Mouse (Mus musculus): ENCODE results near the gene Smchd1. TPM values are rescaled to one million over a fixed set of nuclear protein-coding genes. Genes with fewer than 3 reads are reported as not detected.
"Not testable (repeated sequence)": the region's sequence is repeated elsewhere in the genome, so short reads cannot be mapped to it uniquely, and the experiment has no call there.

The Smchd1 gene
- total and polyA plus RNA-seq, 2 experiments from 2014 or later: 33.9 to 42.2 TPM

GRCm38 (mm10) chr17:71338627-71339026 is 136.5 kb downstream of the Smchd1 start:
- no peak overlapping the region for H3K4me3 ChIP-seq (ENCODE audit: low read length)
- H3K27me3 ChIP-seq (ENCODE audit: insufficient read depth, low read length): no peaks in the 10 kb centered on the region
- no peak for TF ChIP-seq CTCF (IDR thresholded peaks at IDR 0.05; ENCODE audit: low read depth)
- H3K9me3 ChIP-seq (ENCODE audit: low read length): no peaks in the 10 kb centered on the region
- H3K4me2 ChIP-seq (ENCODE audit: low read depth, low read length): no peak overlapping the region
- no peak overlapping the region for H3K9ac ChIP-seq (replicated peaks; ENCODE audit: low read length)
- H3K36me3 ChIP-seq (ENCODE audit: insufficient read depth, low read length): no peaks in the 10 kb centered on the region
- no peaks in the 10 kb centered on the region for H3K4me1 ChIP-seq (ENCODE audit: insufficient read depth, low read length)
- H3K27ac ChIP-seq: no peak overlapping the region
- WGBS: 93% methylated on average over 6 of the region's 6 CpGs
- no peak for ATAC-seq
- DNase-seq (ENCODE audit: low spot score): no peak

GRCm38 (mm10) chr17:71337546-71337945 is 137.6 kb downstream of the Smchd1 start:
- Histone ChIP-seq H3K36me3 (ENCODE audit: insufficient read depth, low read length) (no peaks in the 10 kb centered on the region), H3K27me3 (ENCODE audit: insufficient read depth, low read length) (no peaks in the 10 kb centered on the region), H3K4me3 (ENCODE audit: low read length) (no peak overlapping the region), H3K9ac (replicated peaks; ENCODE audit: low read length) (no peak overlapping the region), H3K4me1 (ENCODE audit: insufficient read depth, low read length) (no peaks in the 10 kb centered on the region), H3K27ac (no peak overlapping the region), H3K4me2 (ENCODE audit: low read depth, low read length) (no peak overlapping the region), H3K9me3 (ENCODE audit: low read length) (no peaks in the 10 kb centered on the region)
- ATAC-seq: no peak
- DNase-seq (ENCODE audit: low spot score): no peak
- WGBS: 94% methylated on average over 9 of the region's 9 CpGs
- TF ChIP-seq CTCF (IDR thresholded peaks at IDR 0.05; ENCODE audit: low read depth): no peak

GRCm38 (mm10) chr17:71336421-71336820 is 138.7 kb downstream of the Smchd1 start:
- ATAC-seq: no peak
- Histone ChIP-seq H3K9me3 (ENCODE audit: low read length) (no peaks in the 10 kb centered on the region), H3K4me1 (ENCODE audit: insufficient read depth, low read length) (no peaks in the 10 kb centered on the region), H3K36me3 (ENCODE audit: insufficient read depth, low read length) (no peaks in the 10 kb centered on the region), H3K27me3 (ENCODE audit: insufficient read depth, low read length) (no peaks in the 10 kb centered on the region), H3K4me2 (ENCODE audit: low read depth, low read length) (no peak overlapping the region), H3K4me3 (ENCODE audit: low read length) (no peak overlapping the region), H3K27ac (no peak overlapping the region), H3K9ac (replicated peaks; ENCODE audit: low read length) (no peak overlapping the region)
- no peak for DNase-seq (ENCODE audit: low spot score)
- TF ChIP-seq CTCF (IDR thresholded peaks at IDR 0.05; ENCODE audit: low read depth): no peak
- 85% methylated on average over 8 of the region's 8 CpGs for WGBS

- no peaks in the 10 kb centered on the region for H3K9me3 ChIP-seq (ENCODE audit: low read length)
- TF ChIP-seq CTCF (IDR thresholded peaks at IDR 0.05; ENCODE audit: low read depth): no peak
- no peak overlapping the region for H3K27ac ChIP-seq
- H3K4me2 ChIP-seq (ENCODE audit: low read depth, low read length): no peak overlapping the region
- no peaks in the 10 kb centered on the region for H3K27me3 ChIP-seq (ENCODE audit: insufficient read depth, low read length)
- H3K4me1 ChIP-seq (ENCODE audit: insufficient read depth, low read length): no peaks in the 10 kb centered on the region
- DNase-seq (ENCODE audit: low spot score): no peak
- H3K9ac ChIP-seq (replicated peaks; ENCODE audit: low read length): no peak overlapping the region
- no peak overlapping the region for H3K4me3 ChIP-seq (ENCODE audit: low read length)
- ATAC-seq: no peak
- H3K36me3 ChIP-seq (ENCODE audit: insufficient read depth, low read length): no peaks in the 10 kb centered on the region
- 78% methylated on average over 15 of the region's 15 CpGs for WGBS
Measured at GRCm38 (mm10) chr17:71332298-71332697, 142.8 kb downstream of the Smchd1 start.

- ATAC-seq; H3K27me3 ChIP-seq (ENCODE audit: insufficient read depth, low read length): not testable (repeated sequence)
Measured at GRCm38 (mm10) chr17:71320731-71321130, 154.4 kb downstream of the Smchd1 start.

GRCm38 (mm10) chr17:71319361-71319760 is 155.8 kb downstream of the Smchd1 start:
- no peak overlapping the region for H3K9ac ChIP-seq (replicated peaks; ENCODE audit: low read length)
- H3K9me3 ChIP-seq (ENCODE audit: low read length): no peaks in the 10 kb centered on the region
- H3K36me3 ChIP-seq (ENCODE audit: insufficient read depth, low read length): no peaks in the 10 kb centered on the region
- no peak overlapping the region for H3K4me3 ChIP-seq (ENCODE audit: low read length)
- no peak overlapping the region for H3K4me2 ChIP-seq (ENCODE audit: low read depth, low read length)
- DNase-seq (ENCODE audit: low spot score) (no peak), ATAC-seq (no peak)
- H3K4me1 ChIP-seq (ENCODE audit: insufficient read depth, low read length): no peaks in the 10 kb centered on the region
- 94% methylated on average over 3 of the region's 3 CpGs for whole genome bisulfite sequencing
- H3K27ac ChIP-seq: no peak overlapping the region
- H3K27me3 ChIP-seq (ENCODE audit: insufficient read depth, low read length): no peaks in the 10 kb centered on the region
- TF ChIP-seq CTCF (IDR thresholded peaks at IDR 0.05; ENCODE audit: low read depth): no peak

More at GRCm38 (mm10) chr17:71320731-71321130, 154.4 kb downstream of the Smchd1 start:
- H3K9ac ChIP-seq (replicated peaks; ENCODE audit: low read length); H3K9me3 ChIP-seq (ENCODE audit: low read length); H3K4me3 ChIP-seq (ENCODE audit: low read length); H3K27ac ChIP-seq; DNase-seq (ENCODE audit: low spot score); H3K4me1 ChIP-seq (ENCODE audit: insufficient read depth, low read length); H3K36me3 ChIP-seq (ENCODE audit: insufficient read depth, low read length); H3K4me2 ChIP-seq (ENCODE audit: low read depth, low read length): not testable (repeated sequence)
- 85% methylated on average over 8 of the region's 8 CpGs for WGBS

GRCm38 (mm10) chr17:71317571-71317970 is 157.6 kb downstream of the Smchd1 start:
- Histone ChIP-seq H3K9me3 (ENCODE audit: low read length) (no peaks in the 10 kb centered on the region), H3K4me1 (ENCODE audit: insufficient read depth, low read length) (no peaks in the 10 kb centered on the region), H3K27ac (no peak overlapping the region), H3K9ac (replicated peaks; ENCODE audit: low read length) (no peak overlapping the region), H3K4me3 (ENCODE audit: low read length) (no peak overlapping the region), H3K4me2 (ENCODE audit: low read depth, low read length) (no peak overlapping the region), H3K36me3 (ENCODE audit: insufficient read depth, low read length) (no peaks in the 10 kb centered on the region), H3K27me3 (ENCODE audit: insufficient read depth, low read length) (no peaks in the 10 kb centered on the region)
- no peak for TF ChIP-seq CTCF (IDR thresholded peaks at IDR 0.05; ENCODE audit: low read depth)
- ATAC-seq (no peak), DNase-seq (ENCODE audit: low spot score) (no peak)
- 89% methylated on average over 4 of the region's 4 CpGs for WGBS
